Mouse (Mus musculus): ENCODE measurements around the gene Mtpn. TPM values are rescaled to one million over a fixed set of nuclear protein-coding genes. Genes with fewer than 3 reads are reported as not detected.

Gene Mtpn
- 175 and 195 TPM in 2 replicates for polyA plus RNA-seq (2011; ENCODE audit: insufficient read depth, insufficient read length, low read depth, missing spikeins)

DNA sequence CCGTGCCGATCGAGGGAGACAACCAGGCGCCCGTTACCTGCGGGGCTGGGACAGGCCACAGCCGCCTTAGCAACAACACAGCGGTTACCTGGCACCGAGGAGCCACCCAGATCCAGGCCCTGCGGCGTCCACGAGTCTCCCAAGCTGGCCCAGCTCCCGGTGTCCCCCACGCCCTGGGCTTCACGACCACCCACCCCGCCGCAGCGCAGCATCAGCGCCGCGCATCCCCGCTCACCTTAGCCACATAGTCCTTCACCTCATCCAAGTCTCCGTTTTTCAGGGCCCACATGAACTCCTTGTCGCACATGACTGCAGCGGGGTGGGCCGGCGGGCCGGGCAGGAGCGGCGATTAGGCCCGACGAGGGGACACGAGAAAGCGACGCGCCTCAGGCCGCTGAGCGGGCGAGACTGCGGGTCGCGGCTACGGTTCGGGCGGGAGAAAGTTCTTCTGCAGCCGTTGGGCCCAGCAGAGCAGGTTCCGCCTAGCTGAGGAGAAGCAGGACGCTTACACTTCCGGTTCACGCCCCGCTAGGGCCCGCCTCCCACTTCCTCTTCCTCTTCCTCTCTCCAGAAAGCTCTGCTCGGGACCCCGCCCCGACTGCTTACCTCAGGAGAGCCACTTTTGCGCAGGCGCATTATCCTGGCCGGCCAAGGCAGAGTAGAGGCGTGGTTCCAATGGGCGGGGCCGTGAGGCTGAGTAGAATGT lies at the start of gene Mtpn:
Gene Mtpn, minus strand, starts transcription at position 585 of the 706 bp plus-strand sequence.
- Histone ChIP-seq H3K27ac (ENCODE audit: insufficient read depth, low read length) (0 out of 2 replicates have a peak within 1 kb of the TSS, but pooled peaks have one; percentile 8), H3K4me3 (ENCODE audit: low read depth, low read length) (peak within 1 kb of the TSS; percentile 87), H3K27me3 (ENCODE audit: control insufficient read depth, insufficient read depth, low read length, poor library complexity, severe bottlenecking) (no peaks in the 10 kb centered on the region), H3K9me3 (replicated peaks; ENCODE audit: control insufficient read depth, insufficient read depth, low read length, poor library complexity, severe bottlenecking) (no peaks in the 10 kb centered on the region), H3K36me3 (ENCODE audit: control insufficient read depth, insufficient read depth, low read length, poor library complexity, severe bottlenecking) (peaks cover 3% of the 10 kb centered on the region; the same call in 1 of the 2 replicates), H3K9ac (ENCODE audit: low read depth, poor library complexity, severe bottlenecking) (peak within 1 kb of the TSS; percentile 72), H3K4me1 (ENCODE audit: control insufficient read depth, insufficient read depth, low read length) (no peaks in the 10 kb centered on the region)
- TF ChIP-seq EP300 (IDR thresholded peaks at IDR 0.05; ENCODE audit: insufficient read depth, low read depth, low read length) (no peak), POLR2A (IDR thresholded peaks at IDR 0.05; ENCODE audit: insufficient read depth, low read length) (peak; percentile 47), CTCF (IDR thresholded peaks at IDR 0.05; ENCODE audit: low read depth, low read length) (no peak)

DNA sequence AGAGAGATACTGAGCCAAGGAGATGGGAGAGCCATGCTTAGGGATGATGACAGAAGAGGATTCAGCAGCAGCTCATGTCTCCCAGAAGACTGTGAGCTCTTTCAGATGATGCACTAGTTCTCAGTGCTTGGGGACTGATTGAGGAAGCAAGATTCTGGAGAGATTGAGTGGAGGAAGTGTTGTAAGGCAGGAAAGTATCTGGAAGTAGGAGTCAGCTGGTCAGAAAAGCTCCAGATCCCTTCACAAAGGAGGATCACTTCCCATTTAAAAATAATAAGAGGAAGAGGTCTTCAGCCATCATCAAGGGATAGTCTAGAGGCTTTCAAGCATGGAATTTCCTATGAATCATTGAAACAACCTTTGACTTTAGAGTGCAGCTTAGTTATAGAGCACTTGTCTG lies 29.0 kb upstream of the Mtpn start:
- Histone ChIP-seq H3K9ac (ENCODE audit: low read depth, poor library complexity, severe bottlenecking) (no peak overlapping the region), H3K27ac (ENCODE audit: insufficient read depth, low read length) (no peak overlapping the region), H3K27me3 (ENCODE audit: control insufficient read depth, insufficient read depth, low read length, poor library complexity, severe bottlenecking) (no peaks in the 10 kb centered on the region), H3K4me1 (ENCODE audit: control insufficient read depth, insufficient read depth, low read length) (no peaks in the 10 kb centered on the region), H3K36me3 (ENCODE audit: control insufficient read depth, insufficient read depth, low read length, poor library complexity, severe bottlenecking) (no peaks in the 10 kb centered on the region), H3K9me3 (replicated peaks; ENCODE audit: control insufficient read depth, insufficient read depth, low read length, poor library complexity, severe bottlenecking) (no peaks in the 10 kb centered on the region), H3K4me3 (ENCODE audit: low read depth, low read length) (no peak overlapping the region)
- TF ChIP-seq CTCF (IDR thresholded peaks at IDR 0.05; ENCODE audit: low read depth, low read length) (no peak), EP300 (IDR thresholded peaks at IDR 0.05; ENCODE audit: insufficient read depth, low read depth, low read length) (no peak), POLR2A (IDR thresholded peaks at IDR 0.05; ENCODE audit: insufficient read depth, low read length) (no peak)

DNA sequence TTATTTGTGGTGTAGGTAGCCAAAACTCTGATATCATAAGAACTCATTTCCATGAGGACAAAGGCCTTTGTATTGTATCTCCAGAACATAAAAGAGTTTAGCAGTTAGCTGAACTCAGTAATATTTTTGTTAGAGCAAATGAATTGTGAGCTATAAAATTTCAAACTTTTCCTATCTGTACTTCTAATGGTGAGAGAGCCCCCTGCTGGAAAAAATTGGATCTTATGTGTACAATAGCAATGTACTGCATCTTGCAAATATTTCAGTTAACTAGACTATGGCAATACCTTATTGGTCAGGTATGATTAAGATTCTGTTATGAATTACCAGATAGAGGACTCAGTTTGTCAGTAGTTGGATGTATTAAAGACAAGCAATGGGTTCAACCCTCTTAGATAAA lies 28.1 kb upstream of the Mtpn start:
- H3K27ac ChIP-seq (ENCODE audit: insufficient read depth, low read length) = no peak overlapping the region
- H3K9ac ChIP-seq (ENCODE audit: low read depth, poor library complexity, severe bottlenecking) = no peak overlapping the region
- H3K4me3 ChIP-seq (ENCODE audit: low read depth, low read length) = no peak overlapping the region
- no peaks in the 10 kb centered on the region for H3K27me3 ChIP-seq (ENCODE audit: control insufficient read depth, insufficient read depth, low read length, poor library complexity, severe bottlenecking)
- H3K4me1 ChIP-seq (ENCODE audit: control insufficient read depth, insufficient read depth, low read length) = no peaks in the 10 kb centered on the region
- no peaks in the 10 kb centered on the region for H3K9me3 ChIP-seq (replicated peaks; ENCODE audit: control insufficient read depth, insufficient read depth, low read length, poor library complexity, severe bottlenecking)
- H3K36me3 ChIP-seq (ENCODE audit: control insufficient read depth, insufficient read depth, low read length, poor library complexity, severe bottlenecking) = no peaks in the 10 kb centered on the region
- TF ChIP-seq CTCF (IDR thresholded peaks at IDR 0.05; ENCODE audit: low read depth, low read length) = no peak
- no peak for TF ChIP-seq POLR2A (IDR thresholded peaks at IDR 0.05; ENCODE audit: insufficient read depth, low read length)
- no peak for TF ChIP-seq EP300 (IDR thresholded peaks at IDR 0.05; ENCODE audit: insufficient read depth, low read depth, low read length)

DNA sequence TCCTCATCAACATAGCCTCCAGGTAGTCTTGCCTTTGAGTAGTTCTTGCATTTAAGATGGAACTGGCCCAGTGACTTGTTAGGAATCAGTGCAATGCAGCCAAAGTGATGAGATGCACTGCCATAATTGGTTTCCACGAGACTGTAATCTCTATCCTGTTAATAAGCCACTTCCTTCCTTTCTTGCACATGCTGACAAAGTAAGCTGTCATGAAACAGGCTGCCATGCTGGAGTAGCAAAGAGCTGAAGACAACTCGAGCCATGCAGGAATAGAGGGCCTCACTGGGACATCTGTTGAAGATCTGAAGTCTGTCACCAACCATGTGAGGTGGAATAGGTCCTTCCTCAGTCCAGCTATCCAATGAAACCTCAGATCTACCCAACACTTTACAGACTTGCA lies 20.3 kb upstream of the Mtpn start:
- Histone ChIP-seq H3K27ac (ENCODE audit: insufficient read depth, low read length) (no peak overlapping the region), H3K9me3 (replicated peaks; ENCODE audit: control insufficient read depth, insufficient read depth, low read length, poor library complexity, severe bottlenecking) (no peaks in the 10 kb centered on the region), H3K9ac (ENCODE audit: low read depth, poor library complexity, severe bottlenecking) (no peak overlapping the region), H3K4me3 (ENCODE audit: low read depth, low read length) (no peak overlapping the region), H3K36me3 (ENCODE audit: control insufficient read depth, insufficient read depth, low read length, poor library complexity, severe bottlenecking) (no peaks in the 10 kb centered on the region), H3K27me3 (ENCODE audit: control insufficient read depth, insufficient read depth, low read length, poor library complexity, severe bottlenecking) (no peaks in the 10 kb centered on the region), H3K4me1 (ENCODE audit: control insufficient read depth, insufficient read depth, low read length) (no peaks in the 10 kb centered on the region)
- TF ChIP-seq EP300 (IDR thresholded peaks at IDR 0.05; ENCODE audit: insufficient read depth, low read depth, low read length) (no peak), CTCF (IDR thresholded peaks at IDR 0.05; ENCODE audit: low read depth, low read length) (no peak), POLR2A (IDR thresholded peaks at IDR 0.05; ENCODE audit: insufficient read depth, low read length) (no peak)

DNA sequence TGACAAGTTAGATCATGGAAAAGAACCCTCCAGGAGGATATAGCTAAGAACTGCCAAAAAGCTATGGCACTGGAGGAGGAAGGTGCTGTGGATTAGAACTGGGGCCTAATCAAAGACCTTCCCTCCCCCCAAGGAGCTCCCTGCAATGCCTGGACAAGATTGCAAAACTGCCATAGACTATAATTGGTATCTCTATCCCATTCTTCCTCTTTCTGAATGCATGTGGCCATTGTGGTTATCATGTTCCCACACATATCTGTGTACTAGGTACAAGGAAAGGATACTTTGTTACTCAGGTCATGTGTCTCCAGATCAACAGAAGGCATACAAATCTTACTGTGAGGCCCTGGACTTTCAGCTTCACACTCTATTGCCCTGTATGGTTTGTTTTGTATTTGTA lies 4.7 kb upstream of the Mtpn start:
- Histone ChIP-seq H3K9ac (ENCODE audit: low read depth, poor library complexity, severe bottlenecking) (no peak overlapping the region), H3K27me3 (ENCODE audit: control insufficient read depth, insufficient read depth, low read length, poor library complexity, severe bottlenecking) (no peaks in the 10 kb centered on the region), H3K36me3 (ENCODE audit: control insufficient read depth, insufficient read depth, low read length, poor library complexity, severe bottlenecking) (no peaks in the 10 kb centered on the region), H3K27ac (ENCODE audit: insufficient read depth, low read length) (no peak overlapping the region), H3K9me3 (replicated peaks; ENCODE audit: control insufficient read depth, insufficient read depth, low read length, poor library complexity, severe bottlenecking) (no peaks in the 10 kb centered on the region), H3K4me1 (ENCODE audit: control insufficient read depth, insufficient read depth, low read length) (no peaks in the 10 kb centered on the region), H3K4me3 (ENCODE audit: low read depth, low read length) (no peak overlapping the region)
- TF ChIP-seq POLR2A (IDR thresholded peaks at IDR 0.05; ENCODE audit: insufficient read depth, low read length) (no peak), EP300 (IDR thresholded peaks at IDR 0.05; ENCODE audit: insufficient read depth, low read depth, low read length) (no peak), CTCF (IDR thresholded peaks at IDR 0.05; ENCODE audit: low read depth, low read length) (no peak)

DNA sequence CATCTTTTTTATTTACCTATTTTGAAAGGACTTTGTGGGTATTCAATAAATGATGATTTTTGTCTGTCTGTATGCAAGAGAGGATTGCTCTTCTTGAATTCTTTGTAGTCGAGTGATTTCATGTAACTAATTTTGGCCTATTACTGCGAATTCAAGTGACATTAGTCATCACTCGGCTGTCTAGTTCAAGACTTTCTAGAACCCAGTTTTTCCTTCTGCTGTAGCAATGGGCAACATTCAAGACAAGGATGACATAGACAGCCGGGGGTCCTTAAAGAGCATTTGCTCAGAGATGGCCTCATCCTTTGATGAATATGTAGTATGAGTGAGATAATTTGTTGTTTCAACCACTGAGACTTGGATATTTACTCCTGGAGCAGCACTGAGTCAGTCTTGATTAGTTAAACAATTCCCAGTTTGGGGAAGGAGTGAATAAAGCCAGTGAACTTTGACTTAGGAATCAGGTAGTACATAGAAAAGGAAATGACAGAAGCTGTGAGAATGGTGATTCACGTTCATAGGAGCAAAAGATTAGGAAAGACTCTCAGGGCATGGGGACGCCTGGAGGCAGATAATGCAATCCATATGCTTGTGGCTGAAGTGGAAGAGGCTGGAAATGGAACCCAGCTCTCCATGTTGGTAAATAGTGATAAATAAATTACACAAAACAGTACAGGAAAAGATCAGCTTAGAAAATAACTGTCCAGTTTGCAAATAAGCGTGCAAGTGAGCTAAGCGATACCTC lies 3.1 kb upstream of the Mtpn start:
- no peaks in the 10 kb centered on the region for H3K9me3 ChIP-seq (replicated peaks; ENCODE audit: control insufficient read depth, insufficient read depth, low read length, poor library complexity, severe bottlenecking)
- H3K36me3 ChIP-seq (ENCODE audit: control insufficient read depth, insufficient read depth, low read length, poor library complexity, severe bottlenecking) = no peaks in the 10 kb centered on the region
- no peak overlapping the region for H3K27ac ChIP-seq (ENCODE audit: insufficient read depth, low read length)
- no peak overlapping the region for H3K9ac ChIP-seq (ENCODE audit: low read depth, poor library complexity, severe bottlenecking)
- no peaks in the 10 kb centered on the region for H3K4me1 ChIP-seq (ENCODE audit: control insufficient read depth, insufficient read depth, low read length)
- TF ChIP-seq EP300 (IDR thresholded peaks at IDR 0.05; ENCODE audit: insufficient read depth, low read depth, low read length) (no peak), CTCF (IDR thresholded peaks at IDR 0.05; ENCODE audit: low read depth, low read length) (no peak), POLR2A (IDR thresholded peaks at IDR 0.05; ENCODE audit: insufficient read depth, low read length) (no peak)
- H3K27me3 ChIP-seq (ENCODE audit: control insufficient read depth, insufficient read depth, low read length, poor library complexity, severe bottlenecking) = no peaks in the 10 kb centered on the region
- H3K4me3 ChIP-seq (ENCODE audit: low read depth, low read length) = no peak overlapping the region
